Mouse (Mus musculus): ENCODE measurements around the gene Cypt2. TPM values are rescaled to one million over a fixed set of nuclear protein-coding genes. Genes with fewer than 3 reads are reported as not detected.

Cypt2 gene
- not detected for polyA plus RNA-seq (2017; shearing (Covaris generic))

GRCm38 (mm10) chrX:105499472-105499871 lies at the start of gene Cypt2:
Cypt2 (plus strand) TSS chrX:105499772.

Data from CD4-positive, CD25-positive, alpha-beta regulatory T cell, adult 9 weeks (primary cell).